Mouse (Mus musculus): Measurements from ENCODE around the gene Tmem100.
A peak's percentile ranks its signal among the peaks of the same experiment; 100 is the strongest.

Tmem100 gene

GRCm38 (mm10) chr11:90029841-90030398 is at the start of gene Tmem100:
Tmem100 (plus strand) TSS chr11:90030348.
- DNase-seq (ENCODE audit: extremely low spot score, low read depth, low spot score) = no peak

- DNase-seq (ENCODE audit: extremely low spot score, low read depth, low spot score) = no peak
Observed at GRCm38 (mm10) chr11:89982918-89983317, 47.2 kb upstream of the Tmem100 start.

GRCm38 (mm10) chr11:89984436-89984835 is 45.7 kb upstream of the Tmem100 start:
- DNase-seq (ENCODE audit: extremely low spot score, low read depth, low spot score) = no peak

GRCm38 (mm10) chr11:89985200-89986187 is 44.7 kb upstream of the Tmem100 start:
- no peak for DNase-seq (ENCODE audit: extremely low spot score, low read depth, low spot score)

- no peak for DNase-seq (ENCODE audit: extremely low spot score, low read depth, low spot score)
Observed at GRCm38 (mm10) chr11:89986516-89986915, 43.6 kb upstream of the Tmem100 start.

- peak; percentile 77 for DNase-seq (ENCODE audit: extremely low spot score, low read depth, low spot score)
Observed at GRCm38 (mm10) chr11:89988936-89989589, 41.1 kb upstream of the Tmem100 start.

- no peak for DNase-seq (ENCODE audit: extremely low spot score, low read depth, low spot score)
Observed at GRCm38 (mm10) chr11:89991661-89992060, 38.5 kb upstream of the Tmem100 start.

- no peak for DNase-seq (ENCODE audit: extremely low spot score, low read depth, low spot score)
Observed at GRCm38 (mm10) chr11:89994706-89995105, 35.4 kb upstream of the Tmem100 start.

- DNase-seq (ENCODE audit: extremely low spot score, low read depth, low spot score) = no peak
Observed at GRCm38 (mm10) chr11:89995596-89995995, 34.6 kb upstream of the Tmem100 start.

- DNase-seq (ENCODE audit: extremely low spot score, low read depth, low spot score) = no peak
Observed at GRCm38 (mm10) chr11:89996406-89996805, 33.7 kb upstream of the Tmem100 start.

GRCm38 (mm10) chr11:89996856-89997255 is 33.3 kb upstream of the Tmem100 start:
- DNase-seq (ENCODE audit: extremely low spot score, low read depth, low spot score) = no peak

- no peak for DNase-seq (ENCODE audit: extremely low spot score, low read depth, low spot score)
Observed at GRCm38 (mm10) chr11:89998996-89999770, 31.0 kb upstream of the Tmem100 start.

GRCm38 (mm10) chr11:90000666-90001065 is 29.5 kb upstream of the Tmem100 start:
- no peak for DNase-seq (ENCODE audit: extremely low spot score, low read depth, low spot score)

- DNase-seq (ENCODE audit: extremely low spot score, low read depth, low spot score) = no peak
Observed at GRCm38 (mm10) chr11:90001396-90002230, 28.5 kb upstream of the Tmem100 start.

GRCm38 (mm10) chr11:90002231-90002986 is 27.7 kb upstream of the Tmem100 start, which contains the start of gene Pctp:
Pctp (minus strand) TSS chr11:90002894.
- no peak for DNase-seq (ENCODE audit: extremely low spot score, low read depth, low spot score)

- DNase-seq (ENCODE audit: extremely low spot score, low read depth, low spot score) = no peak
Observed at GRCm38 (mm10) chr11:90002987-90003348, 27.2 kb upstream of the Tmem100 start.

GRCm38 (mm10) chr11:90003386-90003785 is 26.8 kb upstream of the Tmem100 start:
- no peak for DNase-seq (ENCODE audit: extremely low spot score, low read depth, low spot score)

- DNase-seq (ENCODE audit: extremely low spot score, low read depth, low spot score) = no peak
Observed at GRCm38 (mm10) chr11:90006111-90006510, 24.0 kb upstream of the Tmem100 start.

- DNase-seq (ENCODE audit: extremely low spot score, low read depth, low spot score) = no peak
Observed at GRCm38 (mm10) chr11:90007791-90008531, 22.2 kb upstream of the Tmem100 start.
